Mouse (Mus musculus) liver, postnatal 0 days (tissue): ENCODE data around the gene Mpdu1.

Source experiments
- CTCF ChIP-seq: sonication (generic); IDR thresholded peaks from 2 replicates; pipeline ENCODE4 v1.5.1; 2016; ENCODE audit warnings: antibody characterized with exemption, low read depth
- EP300 ChIP-seq: IDR thresholded peaks from 2 replicates; pipeline ENCODE4 v1.6.1; 2016; ENCODE audit warnings: antibody characterized with exemption, low read depth, mild to moderate bottlenecking

DNA sequence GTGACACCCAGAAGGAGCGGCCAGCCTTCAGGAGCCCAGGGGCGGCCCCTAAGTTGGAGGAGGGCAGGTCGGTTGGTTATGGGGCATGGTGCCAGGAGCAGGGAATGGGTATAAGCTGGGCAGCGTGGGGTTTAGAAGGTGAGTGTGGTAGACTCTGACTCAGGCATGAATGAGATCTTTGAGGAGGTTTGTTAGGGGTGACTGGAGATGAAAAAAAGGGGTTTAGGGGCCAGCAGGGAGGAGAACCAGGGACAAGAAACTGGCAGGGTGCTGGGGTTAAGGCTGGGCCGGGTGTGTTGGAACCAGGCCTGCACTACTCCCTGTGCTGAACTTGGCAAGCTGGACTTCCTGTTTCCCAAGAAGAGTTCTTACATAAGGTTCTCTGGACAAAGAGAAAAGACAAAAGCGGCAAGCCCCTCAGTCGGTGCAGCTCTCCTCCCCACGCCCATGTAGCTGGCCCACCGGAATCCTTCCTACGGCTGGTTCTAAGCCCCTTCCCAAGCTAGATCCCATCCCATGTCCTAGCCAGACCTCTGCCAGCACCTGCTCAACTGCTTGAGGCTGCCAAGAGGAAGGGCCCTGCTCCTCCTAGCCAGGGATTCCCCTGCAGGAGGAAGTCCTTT is 23.2 kb upstream of the Mpdu1 start, which contains the start of gene Tnfsf13:
- TF ChIP-seq CTCF (no peak), EP300 (no peak)
